Mouse (Mus musculus): ENCODE measurements at regions not wholly inside any gene's neighbourhood (a gene's known extent, or its start where the extent isn't known, plus 50 kb on each side); places are given as distances from the start of the nearest gene placed in this dataset.

DNA sequence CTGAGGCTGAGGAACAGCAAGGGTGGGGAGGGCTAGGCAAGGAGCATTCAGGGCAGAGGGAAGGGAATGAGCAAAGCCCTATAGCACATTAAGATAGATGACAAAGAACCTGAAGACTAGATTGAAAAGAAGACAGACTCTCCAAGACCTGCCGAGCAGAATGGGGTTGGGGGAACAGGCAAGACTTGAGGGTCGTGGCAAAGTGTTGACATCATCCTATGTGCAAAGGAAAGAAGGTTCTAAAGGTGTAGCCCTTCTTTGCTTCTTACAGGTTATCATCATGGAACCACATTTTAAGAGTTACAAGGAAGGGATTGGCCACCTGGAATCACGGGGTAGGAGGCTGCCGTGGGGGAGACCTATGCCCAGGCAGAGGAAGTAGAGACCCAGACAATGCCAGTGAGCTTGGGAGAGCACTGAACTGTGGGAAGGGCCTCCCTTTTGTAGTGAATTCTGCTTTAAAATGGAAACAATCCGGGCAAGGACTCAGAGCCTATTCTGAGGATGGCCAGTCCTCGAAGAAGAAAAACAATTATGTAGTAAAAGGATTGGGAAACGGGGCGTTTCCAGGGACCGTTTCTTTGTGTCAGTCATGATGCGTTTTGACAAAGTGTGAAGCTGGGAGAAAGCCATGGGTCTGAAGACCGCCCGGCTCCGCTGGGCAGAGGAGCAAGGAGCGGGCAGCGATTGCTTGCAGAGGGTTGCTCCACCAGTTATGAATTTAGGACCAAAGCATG lies 55.5 kb upstream of the Cox10 start:
- DNase-seq = no peak
